Mouse (Mus musculus): ENCODE results near the gene Cmss1.

DNA sequence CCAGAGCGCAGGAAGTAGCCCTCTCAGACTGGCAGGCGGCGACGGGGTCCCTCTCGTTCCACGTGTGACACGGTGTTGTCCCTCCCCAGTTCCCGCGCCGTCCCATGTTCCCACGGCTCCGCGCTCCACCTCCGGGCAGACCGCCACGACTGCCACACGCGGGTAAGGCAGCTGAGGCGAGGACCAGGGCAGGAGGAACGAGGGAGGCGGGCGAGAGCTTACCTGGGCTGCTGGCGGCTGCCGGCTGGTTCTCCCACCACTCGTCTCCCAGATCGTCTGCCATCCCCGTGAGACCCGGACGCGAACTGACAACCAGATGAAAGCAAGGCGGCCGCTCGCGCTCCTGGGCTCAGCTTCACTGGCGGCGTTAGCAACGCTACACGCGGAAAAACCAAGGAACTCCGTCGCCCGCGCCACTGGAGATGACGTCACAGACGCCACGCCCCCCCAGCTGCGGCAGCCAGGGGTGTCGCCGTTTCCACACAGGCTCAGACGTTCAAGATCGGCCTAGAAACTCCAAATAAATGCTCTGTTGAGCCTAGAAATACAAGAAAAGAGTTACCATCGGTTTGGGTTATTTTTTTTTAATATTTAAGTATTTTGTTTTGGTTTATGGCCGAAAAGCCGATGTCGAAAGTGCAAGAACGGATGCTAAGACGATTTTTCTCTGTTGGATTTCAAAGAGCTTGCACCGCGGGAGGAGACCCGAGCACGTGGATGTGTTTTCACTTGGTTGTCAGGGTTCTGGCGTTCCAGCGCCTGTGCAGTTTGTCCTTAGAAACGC, at the start of gene Cmss1:
- no peak for TF ChIP-seq CTCF (IDR thresholded peaks at IDR 0.05; ENCODE audit: low read depth)
- no peak for TF ChIP-seq EP300 (IDR thresholded peaks at IDR 0.05; ENCODE audit: low read depth)
